Mouse (Mus musculus) limb, embryonic 15.5 days (tissue): ENCODE data around the gene Notch3. TPM values are rescaled to one million over a fixed set of nuclear protein-coding genes. Genes with fewer than 3 reads are reported as not detected.
"Not testable (repeated sequence)": the region's sequence is repeated elsewhere in the genome, so short reads cannot be mapped to it uniquely, and the experiment has no call there.

ENCODE experiments used
- ATAC-seq: fragments of 200-750 bp; cut with Nextera tagmentation; 2 replicates; pipeline ENCODE4 v1.8.0; 2017; ENCODE audit warnings: low read depth, moderate TSS enrichment; ENCODE audit not compliant: insufficient number of reproducible peaks, low FRiP score, low TSS enrichment
- H3K27ac ChIP-seq: fragments of 300-500 bp; sonication (generic); 2 replicates; pipeline ENCODE4 v1.5.1; 2015; ENCODE audit warnings: moderate library complexity, mild to moderate bottlenecking, inconsistent platforms
- H3K27me3 ChIP-seq: fragments of 300-500 bp; sonication (generic); 2 replicates; pipeline ENCODE4 v1.6.1; 2015; ENCODE audit warnings: inconsistent platforms
- H3K36me3 ChIP-seq: fragments of 300-500 bp; sonication (generic); 2 replicates; pipeline ENCODE4 v1.6.1; 2015; ENCODE audit warnings: inconsistent platforms
- H3K4me1 ChIP-seq: fragments of 300-500 bp; sonication (generic); 2 replicates; pipeline ENCODE4 v1.6.1; 2015; ENCODE audit warnings: inconsistent platforms
- H3K4me2 ChIP-seq: fragments of 300-500 bp; sonication (generic); 2 replicates; pipeline ENCODE4 v1.6.1; 2015; ENCODE audit warnings: mild to moderate bottlenecking, inconsistent platforms
- H3K4me3 ChIP-seq: fragments of 300-500 bp; sonication (generic); 2 replicates; pipeline ENCODE4 v1.5.1; 2015; ENCODE audit warnings: mild to moderate bottlenecking, inconsistent platforms
- H3K9ac ChIP-seq: fragments of 300-500 bp; sonication (generic); 2 replicates; pipeline ENCODE4 v1.6.1; 2015; ENCODE audit warnings: inconsistent platforms
- H3K9me3 ChIP-seq: fragments of 300-500 bp; sonication (generic); 2 replicates; pipeline ENCODE4 v1.6.1; 2016; ENCODE audit warnings: inconsistent platforms
- WGBS: fragments of 180-500 bp; shearing (Covaris S2); methylation state at CpG from one replicate; pipeline ENCODE4 v1.1.7; 2015; 5-methylcytosine and 5-hydroxymethylcytosine counted together
- polyA plus RNA-seq: library from polyadenylated mRNA; unstranded; fragments of >200 nt; fragmentation: Nextera tagmentation; extraction: Ambion mirVana; gene quantifications from 2 replicates; pipeline ENCODE4 v1.2.1, GENCODE M21; 2015

The Notch3 gene
- polyA plus RNA-seq, 1 experiment from 2014 or later, result 17.5 TPM

- under 1% methylated on average over 44 of the region's 44 CpGs for WGBS
- Histone ChIP-seq H3K9me3 (no peaks in the 10 kb centered on the region), H3K4me1 (peaks cover 13% of the 10 kb centered on the region), H3K27ac (no peak overlapping the region), H3K4me2 (peak overlapping the region; percentile 95), H3K4me3 (peak overlapping the region; percentile 47), H3K36me3 (no peaks in the 10 kb centered on the region), H3K9ac (peak overlapping the region; percentile 39; the same call in 1 of the 2 replicates), H3K27me3 (peaks cover 27% of the 10 kb centered on the region)
- peak; percentile 71 for ATAC-seq
Measured at GRCm38 (mm10) chr17:32099943-32100586, 66.6 kb downstream of the Notch3 start.

DNA sequence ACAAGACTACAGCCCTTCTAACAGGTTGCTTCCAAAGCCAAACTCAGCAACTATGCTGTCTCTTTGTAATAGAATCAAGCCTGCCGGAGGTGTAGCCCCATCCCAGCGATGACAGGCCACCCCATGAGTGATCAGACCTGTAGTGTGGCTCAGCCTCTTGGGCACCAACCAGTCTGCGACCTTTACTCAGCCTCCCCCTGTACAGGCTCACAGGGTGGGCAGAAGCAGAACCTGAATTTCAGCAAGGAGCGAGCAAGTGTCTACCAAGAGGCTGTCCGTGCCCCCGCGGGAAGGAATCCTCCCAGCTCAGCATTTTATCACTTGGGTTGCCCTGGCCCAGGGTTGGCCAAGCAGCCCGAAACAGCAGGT lies 67.1 kb downstream of the Notch3 start:
- no peak overlapping the region for H3K9ac ChIP-seq
- ATAC-seq, result no peak
- H3K4me2 ChIP-seq, result peak overlapping the region; percentile 95
- no peaks in the 10 kb centered on the region for H3K36me3 ChIP-seq
- H3K4me1 ChIP-seq, result peaks cover 13% of the 10 kb centered on the region
- H3K4me3 ChIP-seq, result peak overlapping the region; percentile 47
- H3K9me3 ChIP-seq, result no peaks in the 10 kb centered on the region
- peaks cover 27% of the 10 kb centered on the region for H3K27me3 ChIP-seq
- no peak overlapping the region for H3K27ac ChIP-seq
- WGBS, result 27% methylated on average over 8 of the region's 8 CpGs

DNA sequence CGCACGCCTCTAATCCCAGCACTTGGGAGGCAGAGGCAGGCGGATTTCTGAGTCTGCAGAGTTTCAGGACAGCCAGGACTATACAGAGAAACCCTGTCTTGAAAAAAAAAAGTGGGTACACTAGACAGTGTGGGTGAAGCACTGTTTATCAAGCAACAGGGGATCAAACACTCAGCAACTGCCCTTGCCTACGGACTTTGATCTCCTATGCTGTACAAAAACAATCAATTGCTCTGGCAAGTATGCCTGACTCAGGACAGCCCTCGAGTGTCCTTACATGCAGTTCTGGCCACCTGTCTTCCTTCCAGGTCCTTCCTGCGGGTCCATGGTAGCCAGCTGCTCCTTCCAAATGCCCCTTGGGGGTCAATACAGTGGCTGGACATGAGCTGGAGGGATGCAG lies 67.7 kb downstream of the Notch3 start:
- Histone ChIP-seq H3K4me1 (peaks cover 13% of the 10 kb centered on the region), H3K27me3 (peaks cover 27% of the 10 kb centered on the region)
- not testable (repeated sequence) for ATAC-seq, H3K36me3 ChIP-seq, H3K9ac ChIP-seq, H3K4me3 ChIP-seq, H3K4me2 ChIP-seq, H3K27ac ChIP-seq, H3K9me3 ChIP-seq
- WGBS, result 85% methylated on average over 6 of the region's 6 CpGs

DNA sequence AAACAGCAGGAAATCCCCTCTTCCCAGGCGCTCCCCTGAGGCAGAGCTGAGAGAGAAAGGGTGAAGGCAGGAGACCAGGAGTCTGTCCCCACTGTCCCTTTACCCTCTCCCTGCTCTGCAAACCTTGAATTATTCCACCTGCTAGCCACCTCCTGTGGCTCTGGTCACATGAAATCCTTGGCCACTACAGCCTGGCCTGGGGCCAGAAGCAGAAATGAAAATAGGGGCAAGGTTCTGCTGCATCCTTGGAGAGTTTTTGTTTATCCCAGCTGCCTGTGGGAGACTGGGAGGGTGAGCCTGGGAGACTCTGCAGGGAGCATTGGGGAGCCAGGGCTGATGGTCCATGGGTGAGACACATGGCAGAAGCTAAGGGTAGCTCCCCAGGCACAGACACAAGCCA lies 69.0 kb downstream of the Notch3 start:
- peaks cover 13% of the 10 kb centered on the region for H3K4me1 ChIP-seq
- no peak for ATAC-seq
- no peaks in the 10 kb centered on the region for H3K36me3 ChIP-seq
- no peaks in the 10 kb centered on the region for H3K9me3 ChIP-seq
- H3K4me2 ChIP-seq, result no peak overlapping the region
- no peak overlapping the region for H3K27ac ChIP-seq
- WGBS, result 64% methylated on average over 1 of the region's 1 CpGs
- no peak overlapping the region for H3K4me3 ChIP-seq
- peaks cover 21% of the 10 kb centered on the region for H3K27me3 ChIP-seq
- H3K9ac ChIP-seq, result no peak overlapping the region

DNA sequence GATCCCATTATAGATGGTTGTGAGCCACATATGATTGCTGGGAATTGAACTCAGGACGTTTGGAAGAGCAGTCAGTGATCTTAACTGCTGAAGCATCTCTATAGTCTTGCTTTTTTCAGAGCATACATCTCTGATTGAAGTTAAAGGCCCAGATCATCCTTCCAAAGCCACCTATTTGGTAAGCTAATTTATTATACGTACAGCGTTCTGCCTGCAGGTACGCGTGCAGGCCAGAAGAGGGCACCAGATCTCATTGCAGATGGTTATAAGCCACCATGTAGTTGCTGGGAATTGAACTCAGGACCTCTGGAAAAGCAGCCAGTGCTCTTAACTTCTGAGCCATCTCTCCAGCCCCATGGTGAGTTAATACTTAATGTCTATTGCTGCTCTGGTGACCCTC lies 73.8 kb downstream of the Notch3 start:
- no peak for ATAC-seq
- 76% methylated on average over 5 of the region's 5 CpGs for WGBS
- peaks cover 20% of the 10 kb centered on the region for H3K4me1 ChIP-seq
- no peaks in the 10 kb centered on the region for H3K36me3 ChIP-seq
- no peak overlapping the region for H3K4me3 ChIP-seq
- no peak overlapping the region for H3K4me2 ChIP-seq
- H3K27ac ChIP-seq, result no peak overlapping the region
- no peaks in the 10 kb centered on the region for H3K9me3 ChIP-seq
- H3K9ac ChIP-seq, result no peak overlapping the region
- H3K27me3 ChIP-seq, result no peaks in the 10 kb centered on the region

GRCm38 (mm10) chr17:32092241-32092619 lies 74.4 kb downstream of the Notch3 start:
- H3K4me3 ChIP-seq, result no peak overlapping the region
- H3K36me3 ChIP-seq, result no peaks in the 10 kb centered on the region
- H3K4me2 ChIP-seq, result no peak overlapping the region
- H3K27me3 ChIP-seq, result no peaks in the 10 kb centered on the region
- WGBS, result 71% methylated on average over 1 of the region's 1 CpGs
- H3K9me3 ChIP-seq, result no peaks in the 10 kb centered on the region
- peaks cover 20% of the 10 kb centered on the region for H3K4me1 ChIP-seq
- H3K9ac ChIP-seq, result no peak overlapping the region
- no peak overlapping the region for H3K27ac ChIP-seq
- ATAC-seq, result no peak

DNA sequence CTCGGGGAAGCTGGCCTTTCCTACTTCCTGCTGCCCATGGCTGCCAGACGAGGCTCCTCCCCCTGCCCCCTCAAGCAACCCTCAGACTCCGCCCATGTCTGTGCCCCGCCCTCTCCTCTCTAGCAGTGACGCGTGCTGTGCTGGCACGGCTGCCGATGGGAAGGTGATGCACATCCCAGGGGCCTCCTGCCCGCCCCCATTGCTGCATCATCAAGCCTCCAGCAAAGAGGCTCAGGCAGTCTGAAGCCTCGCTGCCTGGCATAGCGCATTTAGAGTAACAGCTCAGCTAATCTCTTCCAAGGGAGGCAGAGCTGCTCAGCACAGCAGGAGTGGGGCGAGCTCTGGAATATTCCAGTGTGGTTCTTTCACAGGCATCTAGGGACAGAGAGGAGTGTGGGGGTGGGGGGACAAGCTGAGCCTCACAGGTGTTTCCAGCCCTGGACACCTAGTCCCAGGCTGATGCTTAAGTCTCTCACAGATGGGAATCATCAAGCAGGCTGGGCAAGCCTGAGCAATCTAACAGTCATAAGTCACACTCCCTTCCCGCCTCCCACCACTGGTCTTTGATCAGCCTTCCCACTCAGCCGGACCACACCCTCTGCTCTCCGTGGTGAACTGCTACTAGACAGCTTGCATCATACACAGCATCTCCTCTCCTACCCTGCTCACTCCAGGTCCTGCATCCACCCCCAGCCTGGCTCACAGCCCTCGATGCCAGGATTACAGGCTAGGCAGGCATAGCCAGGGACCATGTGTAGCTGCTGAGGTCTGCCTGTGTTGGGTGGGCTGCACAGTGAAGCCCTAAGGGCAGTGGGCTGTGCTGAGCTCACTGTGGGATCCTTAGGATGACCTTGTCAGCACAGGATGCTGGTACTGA lies 75.0 kb downstream of the Notch3 start:
- not testable (repeated sequence) for H3K36me3 ChIP-seq, H3K9me3 ChIP-seq, H3K27me3 ChIP-seq, H3K9ac ChIP-seq
- WGBS, result 4% methylated on average over 14 of the region's 16 CpGs
- Histone ChIP-seq H3K27ac (peak overlapping the region; percentile 57), H3K4me3 (peak overlapping the region; percentile 29), H3K4me1 (peaks cover 20% of the 10 kb centered on the region), H3K4me2 (peak overlapping the region; percentile 55)
- peak; percentile 81 for ATAC-seq

GRCm38 (mm10) chr17:32091032-32091363 lies 75.7 kb downstream of the Notch3 start:
- WGBS, result 18% methylated on average over 1 of the region's 1 CpGs
- Histone ChIP-seq H3K9me3 (no peaks in the 10 kb centered on the region), H3K27ac (peak overlapping the region; percentile 57), H3K9ac (no peak overlapping the region), H3K27me3 (no peaks in the 10 kb centered on the region), H3K4me2 (peak overlapping the region; percentile 55), H3K4me1 (peaks cover 20% of the 10 kb centered on the region), H3K36me3 (no peaks in the 10 kb centered on the region), H3K4me3 (peak overlapping the region; percentile 29)
- no peak for ATAC-seq

DNA sequence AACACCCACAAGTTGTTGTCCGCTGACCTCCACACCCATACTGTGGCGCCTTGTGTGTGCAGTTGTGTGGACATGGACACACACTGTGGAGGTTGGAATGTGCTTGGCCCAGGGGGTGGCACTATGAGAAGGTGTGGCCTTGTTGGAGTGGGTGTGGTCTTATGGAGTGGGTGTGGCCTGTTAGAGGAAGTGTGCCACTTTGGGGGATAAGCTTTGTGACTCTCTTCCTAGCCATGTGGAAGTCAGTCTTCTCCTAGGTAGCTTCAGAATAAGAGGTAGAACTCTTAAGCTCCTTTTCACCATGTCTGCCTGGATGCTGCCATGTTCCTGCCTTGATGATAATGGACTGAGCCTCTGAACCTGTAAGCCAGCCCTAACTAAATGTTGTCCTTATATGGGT lies 79.6 kb downstream of the Notch3 start:
- H3K4me1 ChIP-seq, result peaks cover 16% of the 10 kb centered on the region
- H3K9me3 ChIP-seq, result no peaks in the 10 kb centered on the region
- no peak overlapping the region for H3K9ac ChIP-seq
- no peaks in the 10 kb centered on the region for H3K27me3 ChIP-seq
- H3K4me3 ChIP-seq, result no peak overlapping the region
- no peak overlapping the region for H3K4me2 ChIP-seq
- H3K36me3 ChIP-seq, result no peaks in the 10 kb centered on the region
- H3K27ac ChIP-seq, result no peak overlapping the region
- 91% methylated on average over 2 of the region's 2 CpGs for WGBS
- ATAC-seq, result no peak

GRCm38 (mm10) chr17:32083351-32083750 lies 83.3 kb downstream of the Notch3 start:
- no peaks in the 10 kb centered on the region for H3K36me3 ChIP-seq
- ATAC-seq, result no peak
- no peak overlapping the region for H3K4me2 ChIP-seq
- no peak overlapping the region for H3K4me3 ChIP-seq
- H3K9ac ChIP-seq, result no peak overlapping the region
- WGBS, result 95% methylated on average over 2 of the region's 2 CpGs
- H3K27me3 ChIP-seq, result no peaks in the 10 kb centered on the region
- no peak overlapping the region for H3K27ac ChIP-seq
- H3K4me1 ChIP-seq, result no peaks in the 10 kb centered on the region
- no peaks in the 10 kb centered on the region for H3K9me3 ChIP-seq

DNA sequence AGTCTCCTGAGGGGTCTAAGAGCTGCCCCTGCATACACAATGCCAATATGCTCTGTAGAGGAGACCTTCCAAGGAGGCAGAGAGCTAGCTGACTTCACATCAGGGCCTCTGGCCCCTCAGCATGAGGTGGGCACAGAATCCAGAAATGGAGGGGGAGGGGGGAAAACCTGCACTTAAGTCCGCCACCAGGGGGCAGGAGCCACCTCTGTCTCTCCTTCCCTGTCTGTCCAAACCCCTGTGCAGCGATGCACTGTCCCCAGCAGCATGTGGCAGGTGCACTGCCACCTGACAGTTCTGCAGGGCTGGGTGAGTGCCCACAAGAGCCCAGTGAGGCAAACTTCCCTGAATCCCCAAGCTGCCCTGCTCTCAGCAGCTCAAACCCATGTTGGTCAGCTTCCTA lies 91.5 kb downstream of the Notch3 start:
- no peaks in the 10 kb centered on the region for H3K4me1 ChIP-seq
- H3K27ac ChIP-seq, result no peak overlapping the region
- H3K4me3 ChIP-seq, result no peak overlapping the region
- H3K9ac ChIP-seq, result no peak overlapping the region
- H3K36me3 ChIP-seq, result no peaks in the 10 kb centered on the region
- H3K27me3 ChIP-seq, result no peaks in the 10 kb centered on the region
- no peak overlapping the region for H3K4me2 ChIP-seq
- 0% methylated on average over 2 of the region's 2 CpGs for WGBS
- H3K9me3 ChIP-seq, result no peaks in the 10 kb centered on the region
- no peak for ATAC-seq

DNA sequence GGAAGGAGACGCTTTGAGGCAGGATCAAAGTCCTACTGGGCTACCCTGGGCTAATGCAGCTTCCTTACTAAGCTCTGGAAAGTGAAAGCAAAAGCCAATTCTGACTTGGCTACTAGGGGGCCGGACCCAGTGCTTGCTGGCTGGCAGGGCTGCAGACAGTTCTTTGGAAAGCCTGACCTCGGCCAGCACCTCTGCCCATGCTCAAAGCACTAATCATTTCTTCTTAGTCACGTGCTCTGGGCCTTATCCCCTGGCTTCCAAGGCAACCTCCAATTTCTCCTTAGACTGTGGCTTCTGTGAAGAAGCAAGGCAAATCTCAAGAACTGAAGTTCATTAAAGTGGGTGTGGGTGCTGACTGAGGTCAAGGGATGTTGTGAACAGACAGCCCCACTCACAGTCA lies 92.0 kb downstream of the Notch3 start:
- 66% methylated on average over 4 of the region's 4 CpGs for WGBS
- H3K27ac ChIP-seq, result no peak overlapping the region
- H3K36me3 ChIP-seq, result no peaks in the 10 kb centered on the region
- no peak overlapping the region for H3K4me3 ChIP-seq
- H3K4me2 ChIP-seq, result no peak overlapping the region
- 0 out of 2 replicates have a peak, but pooled peaks cover 3% of the 10 kb centered on the region for H3K9me3 ChIP-seq
- no peak overlapping the region for H3K9ac ChIP-seq
- H3K27me3 ChIP-seq, result no peaks in the 10 kb centered on the region
- ATAC-seq, result no peak
- H3K4me1 ChIP-seq, result no peaks in the 10 kb centered on the region
